Mouse (Mus musculus) forebrain, embryonic 13.5 days (tissue): ENCODE results near the gene Fbxw8. TPM values are rescaled to one million over a fixed set of nuclear protein-coding genes. Genes with fewer than 3 reads are reported as not detected.

Experiments
- ATAC-seq: fragments of 200-750 bp; cut with Nextera tagmentation; 2 replicates; pipeline ENCODE4 v1.8.0; 2017
- H3K27ac ChIP-seq: fragments of 300-500 bp; sonication (generic); 2 replicates; pipeline ENCODE4 v1.5.1; 2015; ENCODE audit warnings: inconsistent platforms, mild to moderate bottlenecking, moderate library complexity
- H3K27me3 ChIP-seq: fragments of 300-500 bp; sonication (generic); 2 replicates; pipeline ENCODE4 v1.6.1; 2015; ENCODE audit warnings: mild to moderate bottlenecking, inconsistent platforms
- H3K36me3 ChIP-seq: fragments of 300-500 bp; sonication (generic); 2 replicates; pipeline ENCODE4 v1.6.1; 2015; ENCODE audit warnings: mild to moderate bottlenecking, inconsistent platforms; ENCODE audit not compliant: poor library complexity, severe bottlenecking
- H3K4me1 ChIP-seq: fragments of 300-500 bp; sonication (generic); 2 replicates; pipeline ENCODE4 v1.6.1; 2015; ENCODE audit warnings: inconsistent platforms
- H3K4me2 ChIP-seq: fragments of 300-500 bp; sonication (generic); 2 replicates; pipeline ENCODE4 v1.6.1; 2015; ENCODE audit warnings: inconsistent platforms, mild to moderate bottlenecking, moderate library complexity
- H3K4me3 ChIP-seq: fragments of 300-500 bp; sonication (generic); 2 replicates; pipeline ENCODE4 v1.5.1; 2015; ENCODE audit warnings: mild to moderate bottlenecking, inconsistent platforms
- H3K9ac ChIP-seq: fragments of 300-500 bp; sonication (generic); 2 replicates; pipeline ENCODE4 v1.6.1; 2015; ENCODE audit warnings: mild to moderate bottlenecking, inconsistent platforms
- H3K9me3 ChIP-seq: fragments of 300-500 bp; sonication (generic); replicated peaks from 2 replicates; pipeline ENCODE4 v1.6.1; 2016; ENCODE audit warnings: inconsistent platforms
- WGBS: fragments of 180-500 bp; shearing (Covaris S2); methylation state at CpG from one replicate; pipeline ENCODE4 v1.1.7; 2015; 5-methylcytosine and 5-hydroxymethylcytosine counted together
- polyA plus RNA-seq: library from polyadenylated mRNA; unstranded; fragments of >200 nt; fragmentation: Nextera tagmentation; extraction: Ambion mirVana; gene quantifications from 2 replicates; pipeline ENCODE4 v1.2.1, GENCODE M21; 2015

Gene Fbxw8
- polyA plus RNA-seq, 1 experiment from 2014 or later: 23.5 TPM

- Histone ChIP-seq H3K4me1 (peaks cover 35% of the 10 kb centered on the region), H3K27ac (no peak overlapping the region), H3K9ac (no peak overlapping the region), H3K27me3 (peaks cover 3% of the 10 kb centered on the region), H3K4me2 (no peak overlapping the region), H3K36me3 (no peaks in the 10 kb centered on the region), H3K9me3 (0 out of 2 replicates have a peak, but pooled peaks cover 7% of the 10 kb centered on the region), H3K4me3 (no peak overlapping the region)
- WGBS: 66% methylated on average over 3 of the region's 3 CpGs
- ATAC-seq: no peak
These were observed 119.5 kb downstream of the Fbxw8 start for GRCm38 (mm10) chr5:118035786-118036185.

GRCm38 (mm10) chr5:118034632-118035031, 120.6 kb downstream of the Fbxw8 start:
- no peak for ATAC-seq
- Histone ChIP-seq H3K4me2 (no peak overlapping the region), H3K27ac (no peak overlapping the region), H3K4me3 (no peak overlapping the region), H3K9me3 (0 out of 2 replicates have a peak, but pooled peaks cover 7% of the 10 kb centered on the region), H3K9ac (no peak overlapping the region), H3K36me3 (no peaks in the 10 kb centered on the region), H3K27me3 (peaks cover 15% of the 10 kb centered on the region), H3K4me1 (peaks cover 39% of the 10 kb centered on the region)
- 90% methylated on average over 1 of the region's 1 CpGs for WGBS

DNA sequence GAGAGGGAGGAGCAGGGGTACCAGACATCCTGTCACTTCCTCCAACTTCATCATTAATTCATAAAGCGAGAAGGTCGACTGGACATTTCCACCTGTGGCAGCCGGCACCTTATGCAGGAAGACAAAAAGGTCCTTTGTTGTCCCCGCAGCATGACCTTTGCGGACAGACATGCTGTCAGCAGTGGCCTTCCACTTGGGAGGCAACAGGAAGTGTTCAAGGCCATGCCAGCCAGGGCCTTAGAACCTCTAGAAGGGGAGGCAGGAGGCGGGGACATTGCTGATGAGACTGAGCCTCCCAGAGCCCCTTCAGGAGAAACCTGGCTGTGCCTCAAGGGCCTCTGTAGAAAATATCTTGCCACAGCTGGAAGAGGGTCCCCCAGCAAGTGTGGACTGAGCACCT, 121.5 kb downstream of the Fbxw8 start:
- Histone ChIP-seq H3K9me3 (0 out of 2 replicates have a peak, but pooled peaks cover 7% of the 10 kb centered on the region), H3K9ac (no peak overlapping the region)

DNA sequence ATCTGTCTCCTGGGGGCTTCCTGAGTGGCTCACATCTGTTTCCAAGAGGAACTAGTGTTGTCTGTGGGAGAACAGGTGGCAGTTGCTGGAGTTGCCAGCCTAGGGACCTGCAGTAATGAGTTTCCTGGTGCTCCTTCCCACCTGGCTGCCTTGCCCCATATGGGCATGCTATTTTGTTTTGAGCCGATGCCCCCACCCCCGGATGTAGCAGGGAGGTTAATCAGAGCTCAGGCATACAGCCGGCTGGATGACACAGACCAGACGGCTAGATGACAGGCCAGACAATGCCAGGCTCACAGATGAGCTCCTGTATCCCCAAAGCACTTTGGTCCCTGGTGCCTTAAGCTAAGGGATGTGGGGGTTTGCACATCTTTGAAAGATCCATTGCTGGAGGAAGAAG, 121.9 kb downstream of the Fbxw8 start:
- Histone ChIP-seq H3K27me3 (peaks cover 28% of the 10 kb centered on the region), H3K36me3 (no peaks in the 10 kb centered on the region), H3K4me2 (no peak overlapping the region), H3K9me3 (0 out of 2 replicates have a peak, but pooled peaks cover 7% of the 10 kb centered on the region), H3K9ac (no peak overlapping the region), H3K4me1 (peaks cover 41% of the 10 kb centered on the region), H3K4me3 (no peak overlapping the region), H3K27ac (no peak overlapping the region)
- no peak for ATAC-seq
- WGBS: 56% methylated on average over 4 of the region's 4 CpGs

More for the DNA sequence above, 121.5 kb downstream of the Fbxw8 start:
- H3K4me2 ChIP-seq: no peak overlapping the region
- peaks cover 24% of the 10 kb centered on the region for H3K27me3 ChIP-seq
- no peak overlapping the region for H3K27ac ChIP-seq
- WGBS: 79% methylated on average over 6 of the region's 6 CpGs
- H3K36me3 ChIP-seq: no peaks in the 10 kb centered on the region
- no peak for ATAC-seq
- H3K4me3 ChIP-seq: no peak overlapping the region
- H3K4me1 ChIP-seq: peaks cover 40% of the 10 kb centered on the region

DNA sequence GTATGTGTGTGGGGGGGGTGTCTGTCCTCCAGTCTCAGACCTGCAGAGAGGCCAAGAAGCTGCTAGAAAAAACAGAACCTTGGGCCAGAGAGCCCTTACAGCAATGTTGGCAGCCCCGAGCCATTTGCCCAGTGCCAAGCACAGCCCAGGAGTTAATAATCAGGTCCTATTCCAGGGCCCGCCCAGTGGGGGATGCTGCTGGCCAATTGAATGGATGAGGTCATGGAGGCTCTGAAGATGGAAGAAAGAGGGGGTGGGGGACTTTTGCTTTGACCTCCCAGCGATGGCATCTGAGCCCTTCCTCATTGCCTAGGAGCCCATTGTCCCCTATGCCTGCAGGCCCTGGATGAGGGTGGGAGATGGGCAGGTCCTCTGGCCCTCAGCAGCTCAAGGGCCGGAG, 123.8 kb downstream of the Fbxw8 start:
- Histone ChIP-seq H3K36me3 (no peaks in the 10 kb centered on the region), H3K4me3 (no peak overlapping the region), H3K9me3 (0 out of 2 replicates have a peak, but pooled peaks cover 7% of the 10 kb centered on the region), H3K27ac (no peak overlapping the region), H3K4me1 (peaks cover 43% of the 10 kb centered on the region), H3K27me3 (peaks cover 46% of the 10 kb centered on the region), H3K4me2 (no peak overlapping the region), H3K9ac (no peak overlapping the region)
- ATAC-seq: no peak
- WGBS: 32% methylated on average over 4 of the region's 4 CpGs

GRCm38 (mm10) chr5:118031059-118031458, 124.2 kb downstream of the Fbxw8 start:
- WGBS: 53% methylated on average over 5 of the region's 5 CpGs
- Histone ChIP-seq H3K4me3 (no peak overlapping the region), H3K36me3 (no peaks in the 10 kb centered on the region), H3K27ac (no peak overlapping the region), H3K4me2 (no peak overlapping the region), H3K27me3 (peaks cover 50% of the 10 kb centered on the region), H3K9ac (no peak overlapping the region), H3K9me3 (0 out of 2 replicates have a peak, but pooled peaks cover 7% of the 10 kb centered on the region), H3K4me1 (peaks cover 47% of the 10 kb centered on the region)
- no peak for ATAC-seq

GRCm38 (mm10) chr5:118030022-118030675, 125.1 kb downstream of the Fbxw8 start:
- H3K36me3 ChIP-seq: no peaks in the 10 kb centered on the region
- peaks cover 59% of the 10 kb centered on the region for H3K27me3 ChIP-seq
- 94% methylated on average over 9 of the region's 9 CpGs for WGBS
- H3K4me1 ChIP-seq: peaks cover 50% of the 10 kb centered on the region
- no peak overlapping the region for H3K27ac ChIP-seq
- 0 out of 2 replicates have a peak, but pooled peaks cover 2% of the 10 kb centered on the region for H3K9me3 ChIP-seq
- no peak overlapping the region for H3K9ac ChIP-seq
- no peak overlapping the region for H3K4me3 ChIP-seq
- peak overlapping the region; percentile 99; the same call in 1 of the 2 replicates for H3K4me2 ChIP-seq
- ATAC-seq: no peak

DNA sequence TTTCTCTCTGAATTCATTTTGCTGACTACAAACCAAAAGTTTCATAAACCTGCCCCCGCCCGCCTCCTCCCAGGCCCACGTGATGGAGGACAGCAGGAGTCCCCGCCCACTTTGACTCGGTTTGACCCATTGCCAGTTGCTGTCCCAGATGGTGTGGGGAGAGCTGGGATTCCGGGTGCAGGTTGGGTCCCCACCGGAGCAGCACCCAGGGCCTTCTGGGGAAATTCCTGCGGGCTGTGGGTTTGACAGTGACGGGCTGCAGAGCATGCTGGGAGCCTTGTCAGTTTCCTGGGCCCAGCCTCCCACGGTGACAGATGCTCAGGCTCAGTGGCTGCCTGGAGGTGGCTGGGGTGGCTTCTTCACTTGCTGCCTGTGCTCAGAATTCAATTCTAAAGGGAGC, 125.8 kb downstream of the Fbxw8 start:
- Histone ChIP-seq H3K9me3 (no peaks in the 10 kb centered on the region), H3K9ac (no peak overlapping the region), H3K36me3 (no peaks in the 10 kb centered on the region), H3K4me2 (peak overlapping the region; percentile 99), H3K27ac (no peak overlapping the region), H3K27me3 (peaks cover 60% of the 10 kb centered on the region), H3K4me1 (peaks cover 50% of the 10 kb centered on the region), H3K4me3 (peak overlapping the region; percentile 67)
- ATAC-seq: peak; percentile 59
- WGBS: 5% methylated on average over 10 of the region's 10 CpGs

GRCm38 (mm10) chr5:118029035-118029408, 126.2 kb downstream of the Fbxw8 start:
- no peaks in the 10 kb centered on the region for H3K36me3 ChIP-seq
- 0 out of 2 replicates have a peak, but pooled peaks have one; percentile 14 for ATAC-seq
- peaks cover 50% of the 10 kb centered on the region for H3K4me1 ChIP-seq
- H3K27ac ChIP-seq: no peak overlapping the region
- WGBS: 9% methylated on average over 12 of the region's 12 CpGs
- H3K4me3 ChIP-seq: peak overlapping the region; percentile 67
- no peaks in the 10 kb centered on the region for H3K9me3 ChIP-seq
- H3K4me2 ChIP-seq: peak overlapping the region; percentile 99
- peaks cover 60% of the 10 kb centered on the region for H3K27me3 ChIP-seq
- H3K9ac ChIP-seq: no peak overlapping the region

DNA sequence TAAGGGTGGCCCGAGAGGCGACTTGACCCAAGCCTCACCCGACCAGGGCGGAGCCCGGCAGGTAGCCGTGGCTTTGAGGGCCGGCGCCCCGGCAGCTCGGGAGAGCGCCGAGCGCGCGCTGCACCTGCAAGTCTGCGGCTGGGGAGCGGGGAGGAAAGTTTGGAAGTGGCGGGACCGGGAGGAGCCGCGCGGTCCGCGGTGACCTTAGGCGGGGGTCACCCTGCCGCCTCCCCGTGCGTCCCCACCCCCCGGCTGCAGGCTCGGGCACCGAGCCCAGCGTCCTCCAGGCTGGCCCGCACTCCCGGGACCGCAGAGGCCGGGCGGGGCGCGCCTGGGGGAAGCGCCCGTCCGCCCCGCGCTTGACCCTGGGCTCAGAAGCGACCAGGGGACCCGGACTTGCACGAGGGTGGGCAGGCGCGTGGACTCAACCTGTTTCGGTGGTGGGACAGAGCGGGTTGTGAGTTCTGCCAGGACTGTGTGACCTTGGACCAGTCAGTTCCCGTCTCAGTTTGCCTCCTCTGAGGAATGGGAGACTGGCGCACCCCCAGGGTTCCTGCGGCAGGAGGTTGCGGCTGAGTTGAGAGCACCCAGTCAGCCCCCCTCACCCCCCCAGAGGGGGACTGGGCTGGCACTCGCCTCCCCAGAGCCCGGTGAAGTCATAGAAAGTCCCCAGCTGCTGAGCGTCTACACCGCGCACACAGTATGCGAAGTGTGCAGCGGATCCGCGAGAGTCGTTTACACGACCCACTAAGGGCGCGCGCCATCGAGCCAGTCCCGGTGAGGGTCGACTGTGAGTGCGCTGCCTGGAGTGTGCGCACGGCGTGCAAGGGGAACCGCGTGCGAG, 126.9 kb downstream of the Fbxw8 start:
- H3K4me3 ChIP-seq: peak overlapping the region; percentile 67
- peak overlapping the region; percentile 99 for H3K4me2 ChIP-seq
- H3K9ac ChIP-seq: peak overlapping the region; percentile 67
- WGBS: under 1% methylated on average over 74 of the region's 79 CpGs
- no peaks in the 10 kb centered on the region for H3K36me3 ChIP-seq
- no peak overlapping the region for H3K27ac ChIP-seq
- peaks cover 50% of the 10 kb centered on the region for H3K4me1 ChIP-seq
- ATAC-seq: no peak
- H3K9me3 ChIP-seq: no peaks in the 10 kb centered on the region
- H3K27me3 ChIP-seq: peaks cover 60% of the 10 kb centered on the region

GRCm38 (mm10) chr5:118027698-118028190, 127.5 kb downstream of the Fbxw8 start, which contains the start of gene Tesc:
Gene Tesc (plus strand): TSS chr5:118027743.
- no peaks in the 10 kb centered on the region for H3K36me3 ChIP-seq
- peaks cover 50% of the 10 kb centered on the region for H3K4me1 ChIP-seq
- peak within 1 kb of the TSS; percentile 67 for H3K4me3 ChIP-seq
- H3K9me3 ChIP-seq: no peaks in the 10 kb centered on the region
- under 1% methylated on average over 53 of the region's 63 CpGs for WGBS
- H3K27ac ChIP-seq: no peak within 1 kb of the TSS
- peak within 1 kb of the TSS; percentile 99 for H3K4me2 ChIP-seq
- H3K27me3 ChIP-seq: peaks cover 60% of the 10 kb centered on the region
- peak within 1 kb of the TSS; percentile 67 for H3K9ac ChIP-seq
- peak; percentile 29; the same call in 1 of the 2 replicates for ATAC-seq
